Mouse (Mus musculus): ENCODE data around the gene Ddx59.

The Ddx59 gene

GRCm38 (mm10) chr1:136449541-136449940, 34.5 kb downstream of the Ddx59 start:
- DNase-seq (ENCODE audit: low spot score) = no peak

DNA sequence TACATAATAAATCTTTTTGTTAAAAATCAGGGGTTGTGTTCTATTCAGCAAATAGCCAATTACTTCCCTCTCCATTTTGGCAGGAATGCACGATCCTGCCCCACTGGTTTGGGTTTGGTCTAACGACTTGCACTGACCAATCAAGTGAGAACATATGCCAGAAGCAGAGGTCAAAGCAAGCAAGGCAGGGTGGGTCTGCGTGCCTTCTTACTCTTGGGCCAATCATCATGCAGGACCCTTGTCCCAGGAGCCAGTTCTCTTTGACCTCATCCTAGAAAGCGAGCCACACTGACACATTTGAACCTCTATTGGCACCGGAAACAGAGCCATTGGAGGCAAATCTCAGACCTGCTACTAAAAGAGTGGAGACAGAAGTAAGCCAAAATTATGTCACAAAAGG, 35.1 kb downstream of the Ddx59 start:
- no peak for DNase-seq (ENCODE audit: low spot score)

DNA sequence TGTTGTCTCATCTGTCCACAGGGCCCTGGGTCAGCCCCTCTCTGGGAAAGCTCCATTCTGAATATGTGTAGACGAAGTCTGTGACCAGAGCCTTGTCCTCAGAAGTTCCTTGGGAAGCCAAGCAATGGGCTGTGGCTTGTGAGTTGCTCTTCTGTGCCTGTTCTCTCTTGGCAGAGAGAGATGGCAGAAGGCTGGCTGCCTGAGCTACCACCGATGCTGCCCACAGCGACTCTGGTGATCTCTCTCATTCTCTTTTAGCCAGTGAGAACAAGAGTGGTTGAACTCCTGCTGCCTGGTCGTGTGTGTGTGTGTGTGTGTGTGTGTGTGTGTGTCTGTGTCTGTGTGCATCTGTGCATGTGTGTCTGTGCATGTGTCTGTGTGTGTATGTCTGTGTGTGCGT, 37.4 kb downstream of the Ddx59 start:
- no peak for DNase-seq (ENCODE audit: low spot score)

DNA sequence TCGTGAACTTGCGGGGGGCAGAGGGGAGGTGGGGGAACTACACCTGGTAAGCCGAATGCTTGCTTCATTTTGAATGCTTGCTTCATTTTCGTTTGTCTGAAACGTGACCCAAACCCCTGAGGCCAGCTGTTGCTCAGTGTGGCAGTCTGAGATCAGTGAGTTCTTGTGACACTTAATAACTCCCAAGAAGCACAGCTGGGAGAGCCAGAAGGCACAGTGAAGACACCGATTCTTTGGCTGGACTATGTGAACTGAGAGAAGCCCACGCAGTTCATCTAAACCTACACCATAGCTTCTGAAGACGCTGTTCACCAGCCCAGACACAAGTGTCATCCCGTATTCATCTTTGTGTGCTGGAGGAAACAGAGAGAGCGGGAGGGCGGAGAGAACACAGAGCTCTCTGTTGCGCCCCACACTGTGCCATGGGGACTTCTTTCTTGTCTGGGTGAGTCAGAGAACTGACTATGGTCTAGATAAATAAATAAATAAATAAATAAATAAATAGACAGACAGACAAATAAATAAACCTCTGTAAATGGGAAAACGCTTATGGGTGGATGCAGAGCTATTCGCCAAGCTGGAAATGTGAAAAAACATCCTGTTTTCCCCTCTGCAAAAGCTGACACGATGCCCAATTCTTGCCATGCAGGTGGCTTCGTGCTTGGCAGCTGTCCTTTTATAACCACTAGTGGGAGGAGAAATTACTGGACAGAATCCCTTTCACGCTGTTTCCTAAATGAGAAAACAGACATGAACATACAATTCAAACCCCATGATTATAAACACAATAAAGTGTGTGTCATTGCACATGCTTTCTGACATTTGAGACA, 40.9 kb downstream of the Ddx59 start:
- DNase-seq (ENCODE audit: low spot score) = no peak

GRCm38 (mm10) chr1:136456741-136457140, 41.7 kb downstream of the Ddx59 start:
- DNase-seq (ENCODE audit: low spot score) = no peak

DNA sequence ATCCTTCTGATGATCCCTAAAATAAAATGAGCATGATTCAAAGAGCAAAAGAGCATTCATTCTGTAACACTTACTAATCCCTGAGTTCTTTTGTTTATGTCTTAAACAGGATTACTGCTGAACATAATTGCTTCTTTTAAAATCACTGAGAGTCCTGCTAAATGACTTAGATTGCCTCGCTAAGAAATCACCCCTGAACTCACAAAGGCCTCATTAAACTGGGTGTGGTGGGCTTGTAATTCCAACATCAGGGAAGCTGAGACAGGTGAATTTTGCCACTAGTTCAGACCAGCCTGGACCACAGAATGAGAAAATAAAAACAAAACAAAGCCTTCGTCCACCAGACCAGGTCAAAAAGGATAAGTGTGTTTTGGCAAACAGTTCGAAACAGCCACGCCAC, 42.3 kb downstream of the Ddx59 start:
- no peak for DNase-seq (ENCODE audit: low spot score)

DNA sequence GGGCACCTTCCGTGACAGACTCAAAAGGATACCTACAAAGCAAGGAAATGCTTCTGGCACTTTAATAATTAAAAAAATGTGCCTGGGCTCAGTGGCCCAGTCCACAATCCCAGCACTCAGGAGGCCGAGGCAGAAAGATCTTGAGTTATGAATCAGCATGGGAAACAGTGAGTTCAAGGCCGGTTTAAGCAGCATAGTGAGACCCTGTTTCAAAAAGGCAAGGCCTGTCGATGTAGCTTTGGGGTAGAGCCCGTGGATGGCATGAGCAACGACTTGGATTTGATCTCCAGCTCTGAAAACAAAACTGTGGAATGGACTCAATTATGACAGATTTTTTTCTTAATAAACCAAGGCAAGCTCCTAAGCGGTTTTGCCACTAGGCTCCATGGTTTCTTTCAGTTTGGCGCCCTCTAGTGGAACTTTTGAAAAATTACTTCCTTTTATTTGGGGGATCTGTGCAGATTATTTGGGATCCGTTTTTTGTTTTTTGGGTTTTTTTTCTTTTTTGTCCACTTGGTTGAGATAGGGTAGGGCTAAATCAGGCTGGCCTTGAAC, 43.7 kb downstream of the Ddx59 start:
- DNase-seq (ENCODE audit: low spot score) = peak; percentile 88

GRCm38 (mm10) chr1:136462443-136462842, 47.4 kb downstream of the Ddx59 start:
- no peak for DNase-seq (ENCODE audit: low spot score)

DNA sequence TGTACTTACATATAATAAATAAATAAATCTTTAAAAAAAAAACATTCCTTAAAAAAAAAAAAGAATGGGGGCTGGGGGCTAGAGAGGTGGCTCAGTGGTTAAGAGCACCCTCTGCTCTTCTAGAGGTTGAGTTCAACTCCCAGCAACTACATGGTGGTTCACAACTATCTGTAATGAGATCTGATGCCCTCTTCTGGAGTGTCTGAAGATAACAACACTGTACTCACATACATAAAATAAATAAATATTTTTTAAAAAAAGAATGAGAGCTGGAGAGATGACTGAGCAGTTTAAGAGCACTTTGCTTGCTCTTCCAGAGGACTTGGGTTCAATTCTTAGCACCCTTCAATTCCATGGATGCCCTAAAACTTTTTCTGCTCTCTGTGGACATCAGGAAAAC, 50.1 kb downstream of the Ddx59 start:
- DNase-seq (ENCODE audit: low spot score) = no peak

DNA sequence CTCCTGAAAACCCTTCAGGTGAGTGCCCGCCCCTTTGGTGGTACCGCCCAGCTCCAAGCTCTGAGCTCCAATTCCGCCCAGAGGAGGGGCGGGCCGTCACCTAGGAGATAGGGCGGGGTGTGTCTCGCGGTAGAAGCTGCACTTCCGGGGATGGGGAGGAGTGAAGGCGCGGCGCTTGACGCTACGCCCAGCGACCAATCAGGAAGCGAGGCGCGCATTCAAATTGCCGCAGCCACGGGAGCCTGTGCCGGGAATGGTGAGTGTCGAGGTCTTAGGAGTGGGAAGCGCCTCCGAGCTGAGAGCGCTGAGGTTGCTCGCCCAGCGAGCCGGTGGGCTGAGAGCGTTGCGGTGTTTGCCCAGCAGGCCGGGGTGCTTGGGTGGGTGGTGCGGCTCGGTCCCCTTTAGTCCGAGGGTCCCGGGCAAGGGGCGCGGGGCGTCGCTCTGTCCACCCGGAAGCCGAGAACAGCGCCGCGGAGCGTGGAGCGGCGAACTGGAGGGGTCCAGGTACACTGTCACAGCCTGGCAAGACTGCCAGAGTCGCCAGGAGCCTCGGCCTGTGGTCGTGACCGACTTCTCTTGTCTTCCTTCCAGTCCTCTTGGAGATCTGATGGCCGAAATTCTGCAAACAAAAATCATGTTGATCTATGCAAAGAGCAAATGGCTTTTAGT, 51.2 kb downstream of the Ddx59 start, which contains the start of gene Kif14:
Kif14 (plus strand) TSS at position 201 of the 669 bp plus-strand sequence.
- DNase-seq (ENCODE audit: low spot score) = peak; percentile 99

DNA sequence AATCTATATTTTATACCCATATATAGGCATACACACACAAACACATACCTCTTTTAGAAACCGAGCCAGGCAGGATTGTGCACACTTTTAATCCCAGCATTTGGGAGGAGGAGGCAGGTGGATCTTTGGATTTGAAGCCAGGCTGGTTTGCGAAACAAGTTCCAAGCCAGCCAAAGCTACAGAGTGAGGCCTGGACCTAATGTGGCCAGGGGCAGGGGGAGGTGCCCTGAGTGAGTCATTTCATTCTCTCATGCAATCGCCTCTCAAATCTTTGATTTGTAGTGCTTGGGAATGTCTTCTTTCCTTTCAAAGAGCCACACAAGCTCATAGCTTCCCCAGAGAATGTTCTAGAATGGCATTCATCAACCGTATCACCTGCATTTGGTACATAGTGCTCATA, 54.3 kb downstream of the Ddx59 start:
- no peak for DNase-seq (ENCODE audit: low spot score)

DNA sequence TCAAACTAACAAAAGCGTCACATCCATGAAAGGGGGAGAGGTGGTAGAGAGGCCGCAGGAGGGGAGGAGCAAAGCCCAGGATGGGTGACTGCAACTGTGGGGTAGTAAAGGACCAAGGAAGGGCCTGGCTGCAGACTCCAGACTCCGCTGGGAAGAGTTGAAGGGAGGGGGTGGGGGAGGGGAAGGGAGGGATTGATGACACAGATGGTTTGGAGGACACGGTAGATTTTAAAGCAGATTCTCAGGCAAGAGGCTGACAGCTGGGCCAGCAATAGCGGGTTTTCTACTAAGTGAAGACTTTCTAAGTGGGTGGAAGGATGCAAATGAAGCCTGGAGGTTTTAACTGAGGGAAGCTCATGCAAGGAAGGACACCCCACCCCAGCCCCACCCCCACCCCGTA, 55.4 kb downstream of the Ddx59 start:
- DNase-seq (ENCODE audit: low spot score) = peak; percentile 69
